Mouse (Mus musculus) brain, embryonic 14.5 days (tissue): ENCODE data around the gene Slc39a2.

Experiments
- CTCF ChIP-seq: fragments of 200-500 bp; IDR thresholded peaks from 2 replicates; pipeline ENCODE4 v1.5.1; 2012; ENCODE audit warnings: inconsistent platforms, mild to moderate bottlenecking, moderate library complexity, borderline replicate concordance; ENCODE audit not compliant: insufficient read depth, insufficient read length; ENCODE audit errors: extremely low read depth
- POLR2A ChIP-seq: fragments of 200-500 bp; IDR thresholded peaks from 2 replicates; pipeline ENCODE4 v1.6.1; 2012; ENCODE audit warnings: mild to moderate bottlenecking, inconsistent platforms, borderline replicate concordance; ENCODE audit not compliant: poor library complexity, insufficient read depth, insufficient read length, severe bottlenecking; ENCODE audit errors: extremely low read depth

DNA sequence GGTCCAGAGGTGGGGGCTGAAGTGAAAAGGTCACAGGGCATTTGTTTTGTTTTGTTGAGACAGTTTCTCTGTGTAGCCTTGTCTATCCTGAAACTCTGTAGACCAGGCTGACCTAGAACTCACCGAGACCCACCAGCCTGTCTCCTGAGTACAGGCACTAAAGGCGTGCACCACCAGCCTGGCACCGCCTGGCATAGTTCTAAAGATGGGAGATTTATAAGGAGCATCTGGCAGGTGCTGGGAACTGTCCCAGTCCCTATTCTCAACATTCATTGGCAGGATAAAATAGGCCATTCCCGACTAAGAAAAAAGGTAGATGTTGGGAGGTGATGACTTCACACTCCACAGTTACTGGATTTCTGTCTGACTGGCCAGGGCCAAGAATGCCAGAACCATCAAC lies 26.3 kb downstream of the Slc39a2 start:
- TF ChIP-seq CTCF (no peak), POLR2A (no peak)
